ENCODE assay signal across 8 mouse cellular contexts in genomic region chr16:32176896-32177686, GRCm38 (mm10). TPM values are rescaled to one million over a fixed set of nuclear protein-coding genes. Genes with fewer than 3 reads are reported as not detected.
DNase-seq lines count a peak whose midpoint lies in the region; ATAC-seq lines count a peak whose summit lies in the region.

No protein-coding gene starts in this region.

- DNase-seq in midbrain, embryonic 10.5 days (ENCODE audit: low spot score) = no peak
- peak; percentile 27 for DNase-seq in embryonic facial prominence, embryonic 14.5 days (ENCODE audit: low spot score)
- DNase-seq in kidney, postnatal 36 days = peak; percentile 18 to 42
- peak; percentile 79 for DNase-seq in thymus, postnatal 14 days
- DNase-seq in testis, postnatal 14 days (ENCODE audit: low spot score) = no peak
- no peak for DNase-seq in layer of hippocampus, adult 18-20 months (ENCODE audit: low spot score in 2 of 2)

- H3K4me1 ChIP-seq in midbrain, embryonic 10.5 days = peaks cover 15% of the 10 kb centered on the region
- H3K4me1 ChIP-seq in midbrain, embryonic 16.5 days (ENCODE audit: control insufficient read depth, insufficient read depth, low read length) = no peaks in the 10 kb centered on the region
- no peaks in the 10 kb centered on the region for H3K4me1 ChIP-seq in embryonic facial prominence, embryonic 14.5 days (ENCODE audit: control insufficient read depth, insufficient read depth, low read length)

- no peaks in the 10 kb centered on the region for H3K27me3 ChIP-seq in midbrain, embryonic 10.5 days (ENCODE audit: low read depth, poor library complexity, severe bottlenecking)
- no peaks in the 10 kb centered on the region for H3K27me3 ChIP-seq in midbrain, embryonic 16.5 days (ENCODE audit: control insufficient read depth, insufficient read depth, low read depth, low read length)
- no peaks in the 10 kb centered on the region for H3K27me3 ChIP-seq in embryonic facial prominence, embryonic 14.5 days (replicated peaks; ENCODE audit: control insufficient read depth, insufficient read depth, low read length)

- ATAC-seq in midbrain, embryonic 16.5 days = no peak
- no peak for ATAC-seq in embryonic facial prominence, embryonic 14.5 days (ENCODE audit: low read depth)
- ATAC-seq in megakaryocyte progenitor cell, adult 5-6 weeks (replicated peaks; ENCODE audit: poor library complexity) = peak; percentile 78

- no peak overlapping the region for H3K9ac ChIP-seq in midbrain, embryonic 16.5 days (ENCODE audit: low read depth, low read length)
- H3K9ac ChIP-seq in embryonic facial prominence, embryonic 14.5 days (ENCODE audit: low read depth, low read length) = no peak overlapping the region

- H3K36me3 ChIP-seq in midbrain, embryonic 10.5 days = no peaks in the 10 kb centered on the region
- no peaks in the 10 kb centered on the region for H3K36me3 ChIP-seq in midbrain, embryonic 16.5 days (ENCODE audit: control insufficient read depth, insufficient read depth, low read length)
- no peaks in the 10 kb centered on the region for H3K36me3 ChIP-seq in embryonic facial prominence, embryonic 14.5 days (ENCODE audit: control insufficient read depth, insufficient read depth, low read length)

- no peak overlapping the region for H3K4me2 ChIP-seq in midbrain, embryonic 16.5 days (ENCODE audit: low read length)
- H3K4me2 ChIP-seq in embryonic facial prominence, embryonic 14.5 days (ENCODE audit: low read depth, low read length) = 0 out of 2 replicates have a peak overlapping the region, but pooled peaks have one; percentile 14

- peak overlapping the region; percentile 59 for H3K27ac ChIP-seq in midbrain, embryonic 10.5 days (replicated peaks)
- H3K27ac ChIP-seq in midbrain, embryonic 16.5 days (ENCODE audit: low read length) = no peak overlapping the region
- H3K27ac ChIP-seq in embryonic facial prominence, embryonic 14.5 days (replicated peaks; ENCODE audit: low read depth, low read length) = peak overlapping the region; percentile 48

- no peaks in the 10 kb centered on the region for H3K9me3 ChIP-seq in midbrain, embryonic 10.5 days (replicated peaks)
- H3K9me3 ChIP-seq in midbrain, embryonic 16.5 days (replicated peaks; ENCODE audit: control insufficient read depth, low read length, poor library complexity, severe bottlenecking) = no peaks in the 10 kb centered on the region
- no peaks in the 10 kb centered on the region for H3K9me3 ChIP-seq in embryonic facial prominence, embryonic 14.5 days (ENCODE audit: control insufficient read depth, low read length)

- no peak overlapping the region for H3K4me3 ChIP-seq in midbrain, embryonic 10.5 days
- H3K4me3 ChIP-seq in midbrain, embryonic 16.5 days (ENCODE audit: low read depth, low read length) = no peak overlapping the region
- H3K4me3 ChIP-seq in embryonic facial prominence, embryonic 14.5 days (ENCODE audit: low read depth, low read length) = no peak overlapping the region

- WGBS in midbrain, embryonic 10.5 days = 61% methylated on average over 18 of the region's 18 CpGs
- 53% methylated on average over 18 of the region's 18 CpGs for WGBS in midbrain, embryonic 16.5 days
- WGBS in embryonic facial prominence, embryonic 14.5 days = 55% methylated on average over 18 of the region's 18 CpGs

RNA-seq across cellular contexts. Expression of gene Bex6, which starts 2.5 kb away (rescaled TPM):
- 0.25 TPM in 1 of 2 replicates, not detected in the other for polyA plus RNA-seq in midbrain, embryonic 10.5 days (2016; fragmentation: Nextera tagmentation; extraction: Ambion mirVana)
- not detected in 2 replicates for polyA plus RNA-seq in midbrain, embryonic 16.5 days (2015; fragmentation: Nextera tagmentation; extraction: Ambion mirVana)
- not detected in 2 replicates for polyA plus RNA-seq in embryonic facial prominence, embryonic 14.5 days (2014; fragmentation: Nextera tagmentation; extraction: Ambion mirVana)
- 103 and 110 TPM in 2 replicates for total RNA-seq in megakaryocyte progenitor cell, adult 5-6 weeks (2015)
- total RNA-seq in megakaryocyte progenitor cell, adult 5-6 weeks (2017) = 81.8 and 101 TPM in 2 replicates
- not detected for total RNA-seq in layer of hippocampus, adult 18-20 months (2021)

RNA-seq across cellular contexts. Expression of gene Nrros, which starts 11.7 kb away (rescaled TPM):
- 8.9 and 9.1 TPM in 2 replicates for polyA plus RNA-seq in midbrain, embryonic 10.5 days (2016; fragmentation: Nextera tagmentation; extraction: Ambion mirVana)
- 6.7 and 6.8 TPM in 2 replicates for polyA plus RNA-seq in midbrain, embryonic 16.5 days (2015; fragmentation: Nextera tagmentation; extraction: Ambion mirVana)
- 23.1 and 23.7 TPM in 2 replicates for polyA plus RNA-seq in embryonic facial prominence, embryonic 14.5 days (2014; fragmentation: Nextera tagmentation; extraction: Ambion mirVana)
- total RNA-seq in megakaryocyte progenitor cell, adult 5-6 weeks (2015) = 180 and 190 TPM in 2 replicates
- total RNA-seq in megakaryocyte progenitor cell, adult 5-6 weeks (2017) = 116 and 133 TPM in 2 replicates
- 10 to 100 TPM; 10.1 to 12.4 TPM for total RNA-seq in layer of hippocampus, adult 18-20 months (2021)

Comparison
In these comparisons a context has a peak if more than half of its experiments do, and no peak if none do; other contexts are left out.
1. DNase-seq: peak in embryonic facial prominence, embryonic 14.5 days (single experiment), kidney, postnatal 36 days (2 of 2) and thymus, postnatal 14 days (single experiment); none in midbrain, embryonic 10.5 days (single experiment), testis, postnatal 14 days (single experiment) and layer of hippocampus, adult 18-20 months (0 of 2).